Mouse (Mus musculus): Measurements from ENCODE around the gene Olfr96. TPM values are rescaled to one million over a fixed set of nuclear protein-coding genes. Genes with fewer than 3 reads are reported as not detected.

The Olfr96 gene
- polyA plus RNA-seq (2014; fragmentation: Nextera tagmentation; extraction: Ambion mirVana), result not detected in 2 replicates

DNA sequence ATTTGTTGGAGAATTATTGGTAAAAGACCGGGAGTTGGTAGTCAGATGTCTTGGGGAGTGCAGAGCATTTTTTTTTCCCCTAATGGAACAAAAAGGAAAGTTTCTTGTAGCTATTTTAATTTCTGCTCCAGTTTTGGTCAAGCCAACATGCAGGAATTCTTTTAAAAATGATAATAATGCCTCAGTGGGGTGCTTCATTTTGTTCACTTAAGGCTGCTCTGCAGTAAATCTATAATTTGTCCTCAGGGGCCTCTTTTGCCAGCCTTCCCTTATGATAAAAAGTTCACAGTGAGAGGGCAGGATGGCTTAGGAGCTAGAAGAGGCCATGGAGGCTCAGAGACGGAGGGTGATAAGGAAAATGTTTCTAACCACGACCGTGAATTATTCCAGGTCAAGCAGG is at the start of gene Olfr96:
Gene Olfr96 (plus strand): TSS at position 301 of the 400 bp plus-strand sequence.
- 74% methylated on average over 4 of the region's 4 CpGs for WGBS
- no peak within 1 kb of the TSS for H3K27ac ChIP-seq (replicated peaks; ENCODE audit: low read depth, low read length)
- DNase-seq (ENCODE audit: low spot score), result no peak
- H3K36me3 ChIP-seq (ENCODE audit: control insufficient read depth, insufficient read depth, low read length), result no peaks in the 10 kb centered on the region
- no peak within 1 kb of the TSS for H3K4me3 ChIP-seq (ENCODE audit: low read depth, low read length)
- H3K27me3 ChIP-seq (ENCODE audit: control insufficient read depth, insufficient read depth, low read length), result no peaks in the 10 kb centered on the region
- no peak within 1 kb of the TSS for H3K9ac ChIP-seq (ENCODE audit: low read length)
- ATAC-seq (ENCODE audit: insufficient number of reproducible peaks, low FRiP score, low TSS enrichment, low read depth), result no peak
- H3K9me3 ChIP-seq (ENCODE audit: control insufficient read depth, low read length), result no peaks in the 10 kb centered on the region
- H3K4me2 ChIP-seq (ENCODE audit: low read depth, severe bottlenecking), result no peak within 1 kb of the TSS
- H3K4me1 ChIP-seq (ENCODE audit: control insufficient read depth, insufficient read depth, low read length), result no peaks in the 10 kb centered on the region

- no peak for ATAC-seq (ENCODE audit: insufficient number of reproducible peaks, low FRiP score, low TSS enrichment, low read depth)
Observed at GRCm38 (mm10) chr17:37185474-37185873, 34.5 kb upstream of the Olfr96 start.

GRCm38 (mm10) chr17:37190711-37191110 is 29.2 kb upstream of the Olfr96 start:
- Histone ChIP-seq H3K4me2 (ENCODE audit: low read depth, severe bottlenecking) (no peak overlapping the region), H3K4me1 (ENCODE audit: control insufficient read depth, insufficient read depth, low read length) (no peaks in the 10 kb centered on the region), H3K4me3 (ENCODE audit: low read depth, low read length) (no peak overlapping the region), H3K27me3 (ENCODE audit: control insufficient read depth, insufficient read depth, low read length) (no peaks in the 10 kb centered on the region), H3K27ac (replicated peaks; ENCODE audit: low read depth, low read length) (no peak overlapping the region), H3K36me3 (ENCODE audit: control insufficient read depth, insufficient read depth, low read length) (no peaks in the 10 kb centered on the region), H3K9me3 (ENCODE audit: control insufficient read depth, low read length) (no peaks in the 10 kb centered on the region), H3K9ac (ENCODE audit: low read length) (no peak overlapping the region)
- ATAC-seq (ENCODE audit: insufficient number of reproducible peaks, low FRiP score, low TSS enrichment, low read depth), result no peak
- DNase-seq (ENCODE audit: low spot score), result no peak
- WGBS, result 49% methylated on average over 2 of the region's 2 CpGs

More at GRCm38 (mm10) chr17:37185474-37185873, 34.5 kb upstream of the Olfr96 start:
- no peaks in the 10 kb centered on the region for H3K27me3 ChIP-seq (ENCODE audit: control insufficient read depth, insufficient read depth, low read length)
- no peaks in the 10 kb centered on the region for H3K4me1 ChIP-seq (ENCODE audit: control insufficient read depth, insufficient read depth, low read length)
- DNase-seq (ENCODE audit: low spot score), result no peak
- H3K27ac ChIP-seq (replicated peaks; ENCODE audit: low read depth, low read length), result no peak overlapping the region
- no peaks in the 10 kb centered on the region for H3K9me3 ChIP-seq (ENCODE audit: control insufficient read depth, low read length)
- no peak overlapping the region for H3K9ac ChIP-seq (ENCODE audit: low read length)
- WGBS, result 45% methylated on average over 6 of the region's 6 CpGs
- no peaks in the 10 kb centered on the region for H3K36me3 ChIP-seq (ENCODE audit: control insufficient read depth, insufficient read depth, low read length)
- H3K4me3 ChIP-seq (ENCODE audit: low read depth, low read length), result no peak overlapping the region
- H3K4me2 ChIP-seq (ENCODE audit: low read depth, severe bottlenecking), result no peak overlapping the region

DNA sequence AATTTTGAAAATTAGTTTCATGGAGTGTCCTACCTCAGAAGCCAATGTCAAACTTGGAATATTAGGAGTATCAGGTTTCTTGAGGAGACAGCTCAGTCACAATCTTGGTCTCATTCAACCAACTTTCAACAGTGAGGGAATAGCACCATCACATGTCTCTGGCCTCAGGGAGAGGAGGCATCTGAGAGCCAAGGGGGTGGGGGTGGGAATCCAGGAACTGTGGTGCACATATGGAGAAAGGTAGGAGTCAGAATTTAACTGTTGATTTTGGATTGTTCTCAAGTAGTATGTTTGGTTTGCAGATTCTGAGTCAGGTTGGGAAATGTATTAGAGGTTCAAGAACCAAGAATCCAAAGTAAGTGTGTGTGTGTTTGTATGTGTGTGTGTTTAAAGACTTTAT is 26.9 kb upstream of the Olfr96 start:
- ATAC-seq (ENCODE audit: insufficient number of reproducible peaks, low FRiP score, low TSS enrichment, low read depth) (no peak), DNase-seq (ENCODE audit: low spot score) (no peak)
- Histone ChIP-seq H3K27me3 (ENCODE audit: control insufficient read depth, insufficient read depth, low read length) (peaks cover 11% of the 10 kb centered on the region), H3K4me3 (ENCODE audit: low read depth, low read length) (no peak overlapping the region), H3K4me2 (ENCODE audit: low read depth, severe bottlenecking) (no peak overlapping the region), H3K36me3 (ENCODE audit: control insufficient read depth, insufficient read depth, low read length) (no peaks in the 10 kb centered on the region), H3K9ac (ENCODE audit: low read length) (no peak overlapping the region), H3K27ac (replicated peaks; ENCODE audit: low read depth, low read length) (no peak overlapping the region), H3K4me1 (ENCODE audit: control insufficient read depth, insufficient read depth, low read length) (no peaks in the 10 kb centered on the region), H3K9me3 (ENCODE audit: control insufficient read depth, low read length) (no peaks in the 10 kb centered on the region)

- H3K9me3 ChIP-seq (ENCODE audit: control insufficient read depth, low read length), result no peaks in the 10 kb centered on the region
- no peaks in the 10 kb centered on the region for H3K36me3 ChIP-seq (ENCODE audit: control insufficient read depth, insufficient read depth, low read length)
- no peak within 1 kb of the TSS for H3K4me2 ChIP-seq (ENCODE audit: low read depth, severe bottlenecking)
- DNase-seq (ENCODE audit: low spot score), result no peak
- H3K27ac ChIP-seq (replicated peaks; ENCODE audit: low read depth, low read length), result no peak within 1 kb of the TSS
- 93% methylated on average over 2 of the region's 2 CpGs for WGBS
- H3K4me1 ChIP-seq (ENCODE audit: control insufficient read depth, insufficient read depth, low read length), result no peaks in the 10 kb centered on the region
- H3K27me3 ChIP-seq (ENCODE audit: control insufficient read depth, insufficient read depth, low read length), result peaks cover 11% of the 10 kb centered on the region
- ATAC-seq (ENCODE audit: insufficient number of reproducible peaks, low FRiP score, low TSS enrichment, low read depth), result no peak
- H3K4me3 ChIP-seq (ENCODE audit: low read depth, low read length), result no peak within 1 kb of the TSS
- H3K9ac ChIP-seq (ENCODE audit: low read length), result no peak within 1 kb of the TSS
Observed at GRCm38 (mm10) chr17:37193656-37194055, 26.3 kb upstream of the Olfr96 start, which contains the start of gene Ubd. Gene Ubd, plus strand, starts transcription at chr17:37193892.

- H3K36me3 ChIP-seq (ENCODE audit: control insufficient read depth, insufficient read depth, low read length), result no peaks in the 10 kb centered on the region
- H3K4me1 ChIP-seq (ENCODE audit: control insufficient read depth, insufficient read depth, low read length), result no peaks in the 10 kb centered on the region
- ATAC-seq (ENCODE audit: insufficient number of reproducible peaks, low FRiP score, low TSS enrichment, low read depth), result no peak
- H3K27ac ChIP-seq (replicated peaks; ENCODE audit: low read depth, low read length), result no peak overlapping the region
- no peak overlapping the region for H3K4me2 ChIP-seq (ENCODE audit: low read depth, severe bottlenecking)
- no peak overlapping the region for H3K4me3 ChIP-seq (ENCODE audit: low read depth, low read length)
- WGBS, result 94% methylated on average over 5 of the region's 5 CpGs
- no peaks in the 10 kb centered on the region for H3K9me3 ChIP-seq (ENCODE audit: control insufficient read depth, low read length)
- H3K27me3 ChIP-seq (ENCODE audit: control insufficient read depth, insufficient read depth, low read length), result peaks cover 11% of the 10 kb centered on the region
- no peak for DNase-seq (ENCODE audit: low spot score)
- no peak overlapping the region for H3K9ac ChIP-seq (ENCODE audit: low read length)
Observed at GRCm38 (mm10) chr17:37194782-37195181, 25.2 kb upstream of the Olfr96 start.

GRCm38 (mm10) chr17:37196845-37197724 is 22.9 kb upstream of the Olfr96 start:
- H3K4me1 ChIP-seq (ENCODE audit: control insufficient read depth, insufficient read depth, low read length), result no peaks in the 10 kb centered on the region
- H3K9me3 ChIP-seq (ENCODE audit: control insufficient read depth, low read length), result no peaks in the 10 kb centered on the region
- peak overlapping the region; percentile 41 for H3K4me3 ChIP-seq (ENCODE audit: low read depth, low read length)
- no peaks in the 10 kb centered on the region for H3K36me3 ChIP-seq (ENCODE audit: control insufficient read depth, insufficient read depth, low read length)
- peaks cover 11% of the 10 kb centered on the region for H3K27me3 ChIP-seq (ENCODE audit: control insufficient read depth, insufficient read depth, low read length)
- under 1% methylated on average over 75 of the region's 77 CpGs for WGBS
- peak overlapping the region; percentile 93 for H3K4me2 ChIP-seq (ENCODE audit: low read depth, severe bottlenecking)
- H3K27ac ChIP-seq (replicated peaks; ENCODE audit: low read depth, low read length), result no peak overlapping the region
- DNase-seq (ENCODE audit: low spot score) (peak; percentile 70), ATAC-seq (ENCODE audit: insufficient number of reproducible peaks, low FRiP score, low TSS enrichment, low read depth) (peak; percentile 89)
- H3K9ac ChIP-seq (ENCODE audit: low read length), result peak overlapping the region; percentile 5; the same call in 1 of the 2 replicates

- Histone ChIP-seq H3K9me3 (ENCODE audit: control insufficient read depth, low read length) (no peaks in the 10 kb centered on the region), H3K27ac (replicated peaks; ENCODE audit: low read depth, low read length) (no peak within 1 kb of the TSS), H3K36me3 (ENCODE audit: control insufficient read depth, insufficient read depth, low read length) (no peaks in the 10 kb centered on the region), H3K4me2 (ENCODE audit: low read depth, severe bottlenecking) (no peak within 1 kb of the TSS), H3K27me3 (ENCODE audit: control insufficient read depth, insufficient read depth, low read length) (peaks cover 11% of the 10 kb centered on the region), H3K9ac (ENCODE audit: low read length) (no peak within 1 kb of the TSS), H3K4me3 (ENCODE audit: low read depth, low read length) (no peak within 1 kb of the TSS), H3K4me1 (ENCODE audit: control insufficient read depth, insufficient read depth, low read length) (no peaks in the 10 kb centered on the region)
- ATAC-seq (ENCODE audit: insufficient number of reproducible peaks, low FRiP score, low TSS enrichment, low read depth) (no peak), DNase-seq (ENCODE audit: low spot score) (no peak)
- WGBS, result 79% methylated on average over 2 of the region's 2 CpGs
Observed at GRCm38 (mm10) chr17:37200894-37201293, 19.1 kb upstream of the Olfr96 start, which contains the start of gene Olfr94. Gene Olfr94, minus strand, starts transcription at chr17:37200994.

All from limb, embryonic 11.5 days (tissue).